Mouse (Mus musculus): ENCODE data around the gene Dcp1b.
"Not testable (repeated sequence)": the region's sequence is repeated elsewhere in the genome, so short reads cannot be mapped to it uniquely, and the experiment has no call there.

Gene Dcp1b

GRCm38 (mm10) chr6:119196382-119197305 is 21.6 kb downstream of the Dcp1b start, which contains the start of gene Cacna1c:
Cacna1c (minus strand) TSS chr6:119196418.
- no peak for DNase-seq

- no peak for DNase-seq
Measured at GRCm38 (mm10) chr6:119198534-119199273, 23.7 kb downstream of the Dcp1b start.

- DNase-seq: no peak
Measured at GRCm38 (mm10) chr6:119199274-119199879, 24.3 kb downstream of the Dcp1b start.

GRCm38 (mm10) chr6:119200362-119200761 is 25.3 kb downstream of the Dcp1b start:
- DNase-seq: no peak

- DNase-seq: no peak
Measured at GRCm38 (mm10) chr6:119201575-119201974, 26.5 kb downstream of the Dcp1b start.

- DNase-seq: no peak
Measured at GRCm38 (mm10) chr6:119204286-119204685, 29.2 kb downstream of the Dcp1b start.

GRCm38 (mm10) chr6:119204915-119205314 is 29.9 kb downstream of the Dcp1b start:
- no peak for DNase-seq

- not testable (repeated sequence) for DNase-seq
Measured at GRCm38 (mm10) chr6:119206006-119206405, 31.0 kb downstream of the Dcp1b start.

- DNase-seq: no peak
Measured at GRCm38 (mm10) chr6:119213375-119213774, 38.3 kb downstream of the Dcp1b start.

- no peak for DNase-seq
Measured at GRCm38 (mm10) chr6:119214190-119214589, 39.1 kb downstream of the Dcp1b start.

GRCm38 (mm10) chr6:119215040-119215613 is 40.1 kb downstream of the Dcp1b start:
- no peak for DNase-seq

GRCm38 (mm10) chr6:119217661-119218060 is 42.6 kb downstream of the Dcp1b start:
- no peak for DNase-seq

GRCm38 (mm10) chr6:119218591-119218990 is 43.5 kb downstream of the Dcp1b start:
- DNase-seq: no peak

GRCm38 (mm10) chr6:119219237-119219870 is 44.3 kb downstream of the Dcp1b start:
- no peak for DNase-seq

- DNase-seq: peak; percentile 61 to 65
Measured at GRCm38 (mm10) chr6:119220297-119220696, 45.2 kb downstream of the Dcp1b start.

GRCm38 (mm10) chr6:119224451-119225195 is 49.6 kb downstream of the Dcp1b start:
- DNase-seq: no peak

- no peak for DNase-seq
Measured at GRCm38 (mm10) chr6:119225226-119225625, 50.2 kb downstream of the Dcp1b start.

GRCm38 (mm10) chr6:119225731-119226130 is 50.7 kb downstream of the Dcp1b start:
- DNase-seq: no peak

- DNase-seq: no peak
Measured at GRCm38 (mm10) chr6:119227001-119227400, 51.9 kb downstream of the Dcp1b start.

GRCm38 (mm10) chr6:119228861-119229603 is 54.0 kb downstream of the Dcp1b start:
- DNase-seq: no peak

- DNase-seq: no peak
Measured at GRCm38 (mm10) chr6:119233066-119233465, 58.0 kb downstream of the Dcp1b start.

Data from B cell, adult 2 months (primary cell).